Comparison of ENCODE assay signal across 7 mouse cellular contexts in genomic region chr11:93994531-93994930, GRCm38 (mm10). TPM values are rescaled to one million over a fixed set of nuclear protein-coding genes. Genes with fewer than 3 reads are reported as not detected.
DNase-seq lines count a peak whose midpoint lies in the region; ATAC-seq lines count a peak whose summit lies in the region.

No protein-coding gene starts in this region.

- no peaks in the 10 kb centered on the region for H3K9me3 ChIP-seq in neural tube, embryonic 11.5 days (ENCODE audit: control insufficient read depth, low read length)
- H3K9me3 ChIP-seq in forebrain, embryonic 12.5 days: no peaks in the 10 kb centered on the region
- no peaks in the 10 kb centered on the region for H3K9me3 ChIP-seq in limb, embryonic 11.5 days (ENCODE audit: control insufficient read depth, low read length)
- no peaks in the 10 kb centered on the region for H3K9me3 ChIP-seq in neural tube, embryonic 13.5 days

- no peak overlapping the region for H3K9ac ChIP-seq in neural tube, embryonic 11.5 days (ENCODE audit: low read length)
- no peak overlapping the region for H3K9ac ChIP-seq in forebrain, embryonic 12.5 days
- no peak overlapping the region for H3K9ac ChIP-seq in limb, embryonic 11.5 days (ENCODE audit: low read length)
- H3K9ac ChIP-seq in neural tube, embryonic 13.5 days: peak overlapping the region; percentile 78

- no peak for ATAC-seq in neural tube, embryonic 11.5 days (ENCODE audit: insufficient read depth, low FRiP score, low TSS enrichment)
- no peak for ATAC-seq in forebrain, embryonic 12.5 days (ENCODE audit: low FRiP score)
- ATAC-seq in limb, embryonic 11.5 days (ENCODE audit: insufficient number of reproducible peaks, low FRiP score, low TSS enrichment, low read depth): no peak
- no peak for ATAC-seq in neural tube, embryonic 13.5 days (ENCODE audit: low read depth)

- H3K4me3 ChIP-seq in neural tube, embryonic 11.5 days (ENCODE audit: low read depth, low read length): peak overlapping the region; percentile 91; the same call in 1 of the 2 replicates
- H3K4me3 ChIP-seq in forebrain, embryonic 12.5 days (replicated peaks): peak overlapping the region; percentile 69; the same call in 1 of the 2 replicates
- peak overlapping the region; percentile 77; the same call in 1 of the 2 replicates for H3K4me3 ChIP-seq in limb, embryonic 11.5 days (ENCODE audit: low read depth, low read length)
- H3K4me3 ChIP-seq in neural tube, embryonic 13.5 days: peak overlapping the region; percentile 69

- WGBS in neural tube, embryonic 11.5 days: 75% methylated on average over 5 of the region's 5 CpGs
- 63% methylated on average over 5 of the region's 5 CpGs for WGBS in forebrain, embryonic 12.5 days
- 71% methylated on average over 5 of the region's 5 CpGs for WGBS in limb, embryonic 11.5 days
- WGBS in neural tube, embryonic 13.5 days: 73% methylated on average over 5 of the region's 5 CpGs

- H3K36me3 ChIP-seq in neural tube, embryonic 11.5 days (ENCODE audit: control insufficient read depth, insufficient read depth, low read length): no peaks in the 10 kb centered on the region
- no peaks in the 10 kb centered on the region for H3K36me3 ChIP-seq in forebrain, embryonic 12.5 days (replicated peaks)
- no peaks in the 10 kb centered on the region for H3K36me3 ChIP-seq in limb, embryonic 11.5 days (ENCODE audit: control insufficient read depth, insufficient read depth, low read length)
- no peaks in the 10 kb centered on the region for H3K36me3 ChIP-seq in neural tube, embryonic 13.5 days

- peak overlapping the region; percentile 93; the same call in 1 of the 2 replicates for H3K4me2 ChIP-seq in neural tube, embryonic 11.5 days (ENCODE audit: low read depth)
- H3K4me2 ChIP-seq in forebrain, embryonic 12.5 days: peak overlapping the region; percentile 87; the same call in 1 of the 2 replicates
- no peak overlapping the region for H3K4me2 ChIP-seq in limb, embryonic 11.5 days (ENCODE audit: low read depth, severe bottlenecking)
- H3K4me2 ChIP-seq in neural tube, embryonic 13.5 days: peak overlapping the region; percentile 83

- DNase-seq in neural tube, embryonic 11.5 days (ENCODE audit: low spot score): no peak
- no peak for DNase-seq in neural tube, embryonic 10.5 days (ENCODE audit: extremely low spot score, low spot score)
- DNase-seq in limb, embryonic 11.5 days (ENCODE audit: low spot score): no peak
- DNase-seq in layer of hippocampus, postnatal 36 days: no peak
- DNase-seq in MN1 (ENCODE audit: low spot score): no peak

- no peaks in the 10 kb centered on the region for H3K27me3 ChIP-seq in neural tube, embryonic 11.5 days (ENCODE audit: control insufficient read depth, insufficient read depth, low read length)
- peaks cover 4% of the 10 kb centered on the region for H3K27me3 ChIP-seq in forebrain, embryonic 12.5 days
- H3K27me3 ChIP-seq in limb, embryonic 11.5 days (ENCODE audit: control insufficient read depth, insufficient read depth, low read length): no peaks in the 10 kb centered on the region
- peaks cover 2% of the 10 kb centered on the region; the same call in 1 of the 2 replicates for H3K27me3 ChIP-seq in neural tube, embryonic 13.5 days

- peaks cover 12% of the 10 kb centered on the region for H3K4me1 ChIP-seq in neural tube, embryonic 11.5 days (ENCODE audit: control insufficient read depth, insufficient read depth, low read length)
- H3K4me1 ChIP-seq in forebrain, embryonic 12.5 days: peaks cover 35% of the 10 kb centered on the region
- H3K4me1 ChIP-seq in limb, embryonic 11.5 days (ENCODE audit: control insufficient read depth, insufficient read depth, low read length): peaks cover 5% of the 10 kb centered on the region
- peaks cover 39% of the 10 kb centered on the region for H3K4me1 ChIP-seq in neural tube, embryonic 13.5 days (replicated peaks)

- no peak overlapping the region for H3K27ac ChIP-seq in neural tube, embryonic 11.5 days (ENCODE audit: low read depth, low read length)
- H3K27ac ChIP-seq in forebrain, embryonic 12.5 days: no peak overlapping the region
- no peak overlapping the region for H3K27ac ChIP-seq in limb, embryonic 11.5 days (replicated peaks; ENCODE audit: low read depth, low read length)
- peak overlapping the region; percentile 95 for H3K27ac ChIP-seq in neural tube, embryonic 13.5 days (replicated peaks)

RNA-seq across cellular contexts. Expression of gene Spag9, which starts 1.4 kb away (rescaled TPM):
- polyA plus RNA-seq in neural tube, embryonic 11.5 days (2014; fragmentation: Nextera tagmentation; extraction: Ambion mirVana): 85.6 and 86.6 TPM in 2 replicates
- polyA plus RNA-seq in forebrain, embryonic 12.5 days (2016; fragmentation: Nextera tagmentation; extraction: Ambion mirVana): 124 and 127 TPM in 2 replicates
- polyA plus RNA-seq in limb, embryonic 11.5 days (2014; fragmentation: Nextera tagmentation; extraction: Ambion mirVana): 36.2 and 37.0 TPM in 2 replicates
- polyA plus RNA-seq in neural tube, embryonic 13.5 days (2015; fragmentation: Nextera tagmentation; extraction: Ambion mirVana): 82.4 and 83.4 TPM in 2 replicates
- total RNA-seq in layer of hippocampus, postnatal 36 days (2021): 100 to 1,000 TPM; 217 to 221 TPM

RNA-seq across cellular contexts. Expression of gene Nme1, which starts 26.2 kb away (rescaled TPM):
- 275 and 294 TPM in 2 replicates for polyA plus RNA-seq in neural tube, embryonic 11.5 days (2014; fragmentation: Nextera tagmentation; extraction: Ambion mirVana)
- 208 and 230 TPM in 2 replicates for polyA plus RNA-seq in forebrain, embryonic 12.5 days (2016; fragmentation: Nextera tagmentation; extraction: Ambion mirVana)
- polyA plus RNA-seq in limb, embryonic 11.5 days (2014; fragmentation: Nextera tagmentation; extraction: Ambion mirVana): 259 and 269 TPM in 2 replicates
- polyA plus RNA-seq in neural tube, embryonic 13.5 days (2015; fragmentation: Nextera tagmentation; extraction: Ambion mirVana): 302 and 356 TPM in 2 replicates
- 10 to 100 TPM; 56.9 to 82.9 TPM for total RNA-seq in layer of hippocampus, postnatal 36 days (2021)

RNA-seq across cellular contexts. Expression of gene Gm20390, which starts 26.4 kb away (rescaled TPM):
- 382 and 395 TPM in 2 replicates for polyA plus RNA-seq in neural tube, embryonic 11.5 days (2014; fragmentation: Nextera tagmentation; extraction: Ambion mirVana)
- 376 and 397 TPM in 2 replicates for polyA plus RNA-seq in forebrain, embryonic 12.5 days (2016; fragmentation: Nextera tagmentation; extraction: Ambion mirVana)
- 488 and 505 TPM in 2 replicates for polyA plus RNA-seq in limb, embryonic 11.5 days (2014; fragmentation: Nextera tagmentation; extraction: Ambion mirVana)
- 330 and 375 TPM in 2 replicates for polyA plus RNA-seq in neural tube, embryonic 13.5 days (2015; fragmentation: Nextera tagmentation; extraction: Ambion mirVana)
- 100 to 1,000 TPM; 123 to 125 TPM for total RNA-seq in layer of hippocampus, postnatal 36 days (2021)

RNA-seq across cellular contexts. Expression of gene Nme2, which starts 38.5 kb away (rescaled TPM):
- 109 and 135 TPM in 2 replicates for polyA plus RNA-seq in neural tube, embryonic 11.5 days (2014; fragmentation: Nextera tagmentation; extraction: Ambion mirVana)
- polyA plus RNA-seq in forebrain, embryonic 12.5 days (2016; fragmentation: Nextera tagmentation; extraction: Ambion mirVana): 124 and 127 TPM in 2 replicates
- 210 and 214 TPM in 2 replicates for polyA plus RNA-seq in limb, embryonic 11.5 days (2014; fragmentation: Nextera tagmentation; extraction: Ambion mirVana)
- 86.7 and 107 TPM in 2 replicates for polyA plus RNA-seq in neural tube, embryonic 13.5 days (2015; fragmentation: Nextera tagmentation; extraction: Ambion mirVana)
- 10 to 100 TPM; 77.8 to 91.6 TPM for total RNA-seq in layer of hippocampus, postnatal 36 days (2021)
